Mouse (Mus musculus): ENCODE results near the gene Fbxl4. TPM values are rescaled to one million over a fixed set of nuclear protein-coding genes. Genes with fewer than 3 reads are reported as not detected.

The Fbxl4 gene
- polyA plus RNA-seq, 1 experiment from 2014 or later = 13.1 TPM

GRCm38 (mm10) chr4:22477711-22478230, 120.4 kb downstream of the Fbxl4 start:
- Histone ChIP-seq H3K27me3 (peaks cover 83% of the 10 kb centered on the region), H3K4me2 (peak overlapping the region; percentile 73), H3K27ac (no peak overlapping the region), H3K4me3 (peak overlapping the region; percentile 43), H3K9me3 (no peaks in the 10 kb centered on the region), H3K36me3 (no peaks in the 10 kb centered on the region), H3K9ac (peak overlapping the region; percentile 57), H3K4me1 (peaks cover 12% of the 10 kb centered on the region; the same call in 1 of the 2 replicates)
- ATAC-seq (ENCODE audit: insufficient number of reproducible peaks, insufficient read depth, low FRiP score, low TSS enrichment, low read depth) = no peak
- WGBS = 2% methylated on average over 17 of the region's 28 CpGs

- peaks cover 93% of the 10 kb centered on the region for H3K27me3 ChIP-seq
- H3K4me2 ChIP-seq = no peak overlapping the region
- H3K9me3 ChIP-seq = no peaks in the 10 kb centered on the region
- ATAC-seq (ENCODE audit: insufficient number of reproducible peaks, insufficient read depth, low FRiP score, low TSS enrichment, low read depth) = no peak
- no peak overlapping the region for H3K9ac ChIP-seq
- peaks cover 12% of the 10 kb centered on the region; the same call in 1 of the 2 replicates for H3K4me1 ChIP-seq
- H3K27ac ChIP-seq = no peak overlapping the region
- H3K4me3 ChIP-seq = no peak overlapping the region
- no peaks in the 10 kb centered on the region for H3K36me3 ChIP-seq
- WGBS = under 1% methylated on average over 30 of the region's 30 CpGs
Measured at GRCm38 (mm10) chr4:22478488-22479367, 121.4 kb downstream of the Fbxl4 start.

GRCm38 (mm10) chr4:22479368-22480090, 122.2 kb downstream of the Fbxl4 start:
- no peak overlapping the region for H3K4me2 ChIP-seq
- peaks cover 94% of the 10 kb centered on the region for H3K27me3 ChIP-seq
- H3K9ac ChIP-seq = no peak overlapping the region
- H3K27ac ChIP-seq = no peak overlapping the region
- H3K4me3 ChIP-seq = no peak overlapping the region
- no peaks in the 10 kb centered on the region for H3K36me3 ChIP-seq
- H3K4me1 ChIP-seq = peaks cover 12% of the 10 kb centered on the region; the same call in 1 of the 2 replicates
- 1% methylated on average over 28 of the region's 28 CpGs for WGBS
- H3K9me3 ChIP-seq = no peaks in the 10 kb centered on the region
- ATAC-seq (ENCODE audit: insufficient number of reproducible peaks, insufficient read depth, low FRiP score, low TSS enrichment, low read depth) = no peak

GRCm38 (mm10) chr4:22480091-22480857, 122.9 kb downstream of the Fbxl4 start:
- H3K4me2 ChIP-seq = no peak overlapping the region

GRCm38 (mm10) chr4:22480858-22481205, 123.5 kb downstream of the Fbxl4 start:
- Histone ChIP-seq H3K36me3 (no peaks in the 10 kb centered on the region), H3K27me3 (peaks cover 92% of the 10 kb centered on the region)

More at GRCm38 (mm10) chr4:22480091-22480857, 122.9 kb downstream of the Fbxl4 start:
- Histone ChIP-seq H3K9ac (no peak overlapping the region), H3K9me3 (no peaks in the 10 kb centered on the region), H3K36me3 (no peaks in the 10 kb centered on the region), H3K27me3 (peaks cover 92% of the 10 kb centered on the region), H3K4me3 (no peak overlapping the region), H3K4me1 (peaks cover 12% of the 10 kb centered on the region; the same call in 1 of the 2 replicates), H3K27ac (no peak overlapping the region)
- 2% methylated on average over 18 of the region's 18 CpGs for WGBS
- no peak for ATAC-seq (ENCODE audit: insufficient number of reproducible peaks, insufficient read depth, low FRiP score, low TSS enrichment, low read depth)

DNA sequence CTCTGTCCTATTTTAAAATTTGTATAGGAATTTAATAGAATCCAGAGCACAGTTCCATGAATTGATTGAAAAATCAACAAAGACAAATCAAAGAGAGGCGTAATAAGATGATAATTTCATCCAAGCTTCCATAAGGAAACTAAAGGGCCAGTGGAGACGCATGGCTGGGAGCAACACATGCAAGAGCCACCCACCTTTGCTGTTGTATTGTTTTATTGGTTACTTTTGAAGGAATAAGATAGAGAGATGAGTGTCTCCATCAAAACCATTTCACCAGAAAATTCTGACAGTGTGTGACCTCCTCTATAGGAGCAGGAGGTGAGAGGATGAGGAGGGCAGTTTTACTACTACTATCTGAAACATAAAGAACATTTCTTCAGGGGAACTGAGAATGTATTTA, 124.8 kb downstream of the Fbxl4 start:
- Histone ChIP-seq H3K36me3 (no peaks in the 10 kb centered on the region), H3K9ac (no peak overlapping the region), H3K27me3 (peaks cover 92% of the 10 kb centered on the region), H3K4me3 (no peak overlapping the region), H3K4me2 (no peak overlapping the region), H3K27ac (no peak overlapping the region), H3K9me3 (no peaks in the 10 kb centered on the region), H3K4me1 (peaks cover 17% of the 10 kb centered on the region)
- no peak for ATAC-seq (ENCODE audit: insufficient number of reproducible peaks, insufficient read depth, low FRiP score, low TSS enrichment, low read depth)
- 23% methylated on average over 2 of the region's 2 CpGs for WGBS

More at GRCm38 (mm10) chr4:22480858-22481205, 123.5 kb downstream of the Fbxl4 start:
- Histone ChIP-seq H3K4me1 (peaks cover 12% of the 10 kb centered on the region; the same call in 1 of the 2 replicates), H3K9ac (no peak overlapping the region), H3K9me3 (no peaks in the 10 kb centered on the region), H3K4me3 (no peak overlapping the region), H3K4me2 (no peak overlapping the region), H3K27ac (no peak overlapping the region)
- ATAC-seq (ENCODE audit: insufficient number of reproducible peaks, insufficient read depth, low FRiP score, low TSS enrichment, low read depth) = no peak
- WGBS = 6% methylated on average over 1 of the region's 1 CpGs

DNA sequence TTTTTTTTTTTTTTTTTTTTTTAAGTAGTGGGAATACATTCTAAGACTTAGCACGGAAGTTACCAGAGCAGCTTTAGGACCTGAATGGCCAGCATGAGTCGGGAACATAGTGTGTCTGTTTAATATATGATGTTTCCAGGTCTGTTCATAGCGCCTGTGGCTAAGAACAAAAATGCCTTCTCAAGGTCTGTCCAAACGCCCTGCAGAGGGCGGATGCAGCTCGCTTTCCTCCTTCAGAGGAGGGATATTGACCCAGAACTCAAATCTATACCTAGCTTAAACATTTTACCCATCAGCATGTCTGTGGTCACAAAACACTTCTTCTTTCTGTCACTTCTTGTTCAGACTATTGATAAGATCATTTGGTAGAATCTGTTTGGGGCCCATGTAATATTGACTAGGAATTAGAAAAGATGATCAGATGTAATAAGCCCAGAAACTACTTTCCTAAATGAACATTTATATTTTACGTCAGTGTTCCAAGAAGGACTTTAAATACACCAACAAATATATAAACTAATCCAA, 125.5 kb downstream of the Fbxl4 start:
- H3K4me2 ChIP-seq = no peak overlapping the region
- peaks cover 92% of the 10 kb centered on the region for H3K27me3 ChIP-seq
- no peaks in the 10 kb centered on the region for H3K36me3 ChIP-seq
- H3K27ac ChIP-seq = no peak overlapping the region
- no peak overlapping the region for H3K9ac ChIP-seq
- 6% methylated on average over 7 of the region's 7 CpGs for WGBS
- no peaks in the 10 kb centered on the region for H3K9me3 ChIP-seq
- H3K4me1 ChIP-seq = peaks cover 19% of the 10 kb centered on the region
- no peak overlapping the region for H3K4me3 ChIP-seq
- no peak for ATAC-seq (ENCODE audit: insufficient number of reproducible peaks, insufficient read depth, low FRiP score, low TSS enrichment, low read depth)

GRCm38 (mm10) chr4:22483548-22483947, 126.2 kb downstream of the Fbxl4 start:
- no peak for ATAC-seq (ENCODE audit: insufficient number of reproducible peaks, insufficient read depth, low FRiP score, low TSS enrichment, low read depth)
- H3K4me3 ChIP-seq = no peak overlapping the region
- WGBS = 7% methylated on average over 2 of the region's 2 CpGs
- H3K36me3 ChIP-seq = no peaks in the 10 kb centered on the region
- H3K9me3 ChIP-seq = no peaks in the 10 kb centered on the region
- no peak overlapping the region for H3K9ac ChIP-seq
- peaks cover 23% of the 10 kb centered on the region for H3K4me1 ChIP-seq
- no peak overlapping the region for H3K4me2 ChIP-seq
- H3K27me3 ChIP-seq = peaks cover 94% of the 10 kb centered on the region
- H3K27ac ChIP-seq = no peak overlapping the region

Other genes starting within 250 kb of the Fbxl4 start
- gene Pou3f2, start 130.8 kb downstream of the Fbxl4 start, polyA plus RNA-seq (2015; fragmentation: Nextera tagmentation; extraction: Ambion mirVana) = 0.39 and 0.72 TPM in 2 replicates